Mouse (Mus musculus): ENCODE results near the gene Slc25a5. TPM values are rescaled to one million over a fixed set of nuclear protein-coding genes. Genes with fewer than 3 reads are reported as not detected.

The Slc25a5 gene
- polyA plus RNA-seq, 1 experiment from 2014 or later = 996 TPM

GRCm38 (mm10) chrX:36807360-36808317 lies 12.2 kb downstream of the Slc25a5 start:
- no peaks in the 10 kb centered on the region for H3K27me3 ChIP-seq (replicated peaks)
- H3K36me3 ChIP-seq = no peaks in the 10 kb centered on the region
- peak overlapping the region; percentile 48 for H3K27ac ChIP-seq
- peak overlapping the region; percentile 48 for H3K4me2 ChIP-seq (replicated peaks)
- no peak overlapping the region for H3K9ac ChIP-seq
- no peaks in the 10 kb centered on the region for H3K4me1 ChIP-seq (replicated peaks)
- peak overlapping the region; percentile 31 for H3K4me3 ChIP-seq (replicated peaks)
- 18% methylated on average over 45 of the region's 45 CpGs for WGBS
- H3K9me3 ChIP-seq = no peaks in the 10 kb centered on the region
- peak; percentile 92 for ATAC-seq

- ATAC-seq = peak; percentile 21; the same call in 1 of the 2 replicates
- no peaks in the 10 kb centered on the region for H3K9me3 ChIP-seq
- H3K36me3 ChIP-seq = no peaks in the 10 kb centered on the region
- H3K27ac ChIP-seq = peak overlapping the region; percentile 48; the same call in 1 of the 2 replicates
- WGBS = 60% methylated on average over 6 of the region's 6 CpGs
- H3K27me3 ChIP-seq (replicated peaks) = no peaks in the 10 kb centered on the region
- peak overlapping the region; percentile 31 for H3K4me3 ChIP-seq (replicated peaks)
- H3K9ac ChIP-seq = no peak overlapping the region
- H3K4me1 ChIP-seq (replicated peaks) = no peaks in the 10 kb centered on the region
- H3K4me2 ChIP-seq (replicated peaks) = peak overlapping the region; percentile 48
These were observed 12.8 kb downstream of the Slc25a5 start for GRCm38 (mm10) chrX:36808318-36808683.

- H3K27me3 ChIP-seq (replicated peaks) = no peaks in the 10 kb centered on the region
- H3K36me3 ChIP-seq = no peaks in the 10 kb centered on the region
- no peak overlapping the region for H3K4me3 ChIP-seq (replicated peaks)
- WGBS = 51% methylated on average over 5 of the region's 5 CpGs
- H3K9me3 ChIP-seq = no peaks in the 10 kb centered on the region
- H3K4me1 ChIP-seq (replicated peaks) = no peaks in the 10 kb centered on the region
- ATAC-seq = no peak
- H3K27ac ChIP-seq = no peak overlapping the region
- H3K9ac ChIP-seq = no peak overlapping the region
- no peak overlapping the region for H3K4me2 ChIP-seq (replicated peaks)
These were observed 15.9 kb downstream of the Slc25a5 start for GRCm38 (mm10) chrX:36811377-36811776.

GRCm38 (mm10) chrX:36814161-36814836 lies 18.8 kb downstream of the Slc25a5 start:
- H3K27ac ChIP-seq = no peak overlapping the region
- 0 out of 2 replicates have a peak, but pooled peaks have one; percentile 21 for ATAC-seq

GRCm38 (mm10) chrX:36815022-36815421 lies 19.6 kb downstream of the Slc25a5 start:
- H3K4me3 ChIP-seq (replicated peaks) = no peak overlapping the region
- 80% methylated on average over 4 of the region's 4 CpGs for WGBS
- no peak for ATAC-seq
- H3K4me2 ChIP-seq (replicated peaks) = no peak overlapping the region
- no peaks in the 10 kb centered on the region for H3K36me3 ChIP-seq
- no peak overlapping the region for H3K27ac ChIP-seq
- H3K4me1 ChIP-seq (replicated peaks) = no peaks in the 10 kb centered on the region
- no peaks in the 10 kb centered on the region for H3K27me3 ChIP-seq (replicated peaks)
- H3K9me3 ChIP-seq = no peaks in the 10 kb centered on the region
- H3K9ac ChIP-seq = no peak overlapping the region

More at GRCm38 (mm10) chrX:36814161-36814836, 18.8 kb downstream of the Slc25a5 start:
- Histone ChIP-seq H3K4me1 (replicated peaks) (no peaks in the 10 kb centered on the region), H3K36me3 (no peaks in the 10 kb centered on the region), H3K27me3 (replicated peaks) (no peaks in the 10 kb centered on the region), H3K4me3 (replicated peaks) (no peak overlapping the region), H3K9me3 (no peaks in the 10 kb centered on the region), H3K9ac (no peak overlapping the region), H3K4me2 (replicated peaks) (no peak overlapping the region)
- WGBS = 76% methylated on average over 8 of the region's 8 CpGs

- 64% methylated on average over 4 of the region's 4 CpGs for WGBS
- ATAC-seq = no peak
- no peaks in the 10 kb centered on the region for H3K4me1 ChIP-seq (replicated peaks)
- H3K36me3 ChIP-seq = no peaks in the 10 kb centered on the region
- no peak overlapping the region for H3K4me2 ChIP-seq (replicated peaks)
- no peaks in the 10 kb centered on the region for H3K9me3 ChIP-seq
- no peaks in the 10 kb centered on the region for H3K27me3 ChIP-seq (replicated peaks)
- no peak overlapping the region for H3K27ac ChIP-seq
- no peak overlapping the region for H3K9ac ChIP-seq
- H3K4me3 ChIP-seq (replicated peaks) = no peak overlapping the region
These were observed 20.0 kb downstream of the Slc25a5 start for GRCm38 (mm10) chrX:36815439-36815838.

- no peak overlapping the region for H3K4me3 ChIP-seq (replicated peaks)
- ATAC-seq = peak; percentile 20
- 27% methylated on average over 8 of the region's 8 CpGs for WGBS
These were observed 21.0 kb downstream of the Slc25a5 start for GRCm38 (mm10) chrX:36816368-36816899.

GRCm38 (mm10) chrX:36816953-36817441 lies 21.5 kb downstream of the Slc25a5 start:
- no peaks in the 10 kb centered on the region for H3K27me3 ChIP-seq (replicated peaks)
- H3K9ac ChIP-seq = no peak overlapping the region
- H3K4me1 ChIP-seq (replicated peaks) = no peaks in the 10 kb centered on the region
- H3K4me3 ChIP-seq (replicated peaks) = 0 out of 2 replicates have a peak overlapping the region, but pooled peaks have one; percentile 6
- WGBS = 15% methylated on average over 9 of the region's 10 CpGs
- no peaks in the 10 kb centered on the region for H3K36me3 ChIP-seq
- peak overlapping the region; percentile 50 for H3K4me2 ChIP-seq (replicated peaks)
- H3K9me3 ChIP-seq = no peaks in the 10 kb centered on the region
- peak overlapping the region; percentile 83 for H3K27ac ChIP-seq
- peak; percentile 76 for ATAC-seq

More at GRCm38 (mm10) chrX:36816368-36816899, 21.0 kb downstream of the Slc25a5 start:
- Histone ChIP-seq H3K4me1 (replicated peaks) (no peaks in the 10 kb centered on the region), H3K9me3 (no peaks in the 10 kb centered on the region), H3K4me2 (replicated peaks) (peak overlapping the region; percentile 50), H3K36me3 (no peaks in the 10 kb centered on the region), H3K9ac (no peak overlapping the region), H3K27ac (no peak overlapping the region), H3K27me3 (replicated peaks) (no peaks in the 10 kb centered on the region)

- Histone ChIP-seq H3K4me3 (replicated peaks) (no peak overlapping the region), H3K27me3 (replicated peaks) (no peaks in the 10 kb centered on the region), H3K4me1 (replicated peaks) (no peaks in the 10 kb centered on the region), H3K4me2 (replicated peaks) (no peak overlapping the region), H3K9me3 (no peaks in the 10 kb centered on the region), H3K27ac (no peak overlapping the region), H3K9ac (no peak overlapping the region), H3K36me3 (no peaks in the 10 kb centered on the region)
- WGBS = 51% methylated on average over 4 of the region's 4 CpGs
- peak; percentile 32; the same call in 1 of the 2 replicates for ATAC-seq
These were observed 24.1 kb downstream of the Slc25a5 start for GRCm38 (mm10) chrX:36819575-36819974.

GRCm38 (mm10) chrX:36820201-36820600 lies 24.8 kb downstream of the Slc25a5 start:
- peak; percentile 48 for ATAC-seq
- H3K9me3 ChIP-seq = no peaks in the 10 kb centered on the region
- no peak overlapping the region for H3K4me3 ChIP-seq (replicated peaks)
- H3K36me3 ChIP-seq = no peaks in the 10 kb centered on the region
- H3K27me3 ChIP-seq (replicated peaks) = no peaks in the 10 kb centered on the region
- no peaks in the 10 kb centered on the region for H3K4me1 ChIP-seq (replicated peaks)
- 28% methylated on average over 4 of the region's 4 CpGs for WGBS
- no peak overlapping the region for H3K4me2 ChIP-seq (replicated peaks)
- no peak overlapping the region for H3K9ac ChIP-seq
- no peak overlapping the region for H3K27ac ChIP-seq

GRCm38 (mm10) chrX:36823932-36824711 lies 28.7 kb downstream of the Slc25a5 start:
- peak; percentile 39 for ATAC-seq
- Histone ChIP-seq H3K4me2 (replicated peaks) (no peak overlapping the region), H3K27ac (no peak overlapping the region), H3K27me3 (replicated peaks) (no peaks in the 10 kb centered on the region), H3K9me3 (no peaks in the 10 kb centered on the region), H3K4me1 (replicated peaks) (no peaks in the 10 kb centered on the region), H3K4me3 (replicated peaks) (no peak overlapping the region), H3K9ac (no peak overlapping the region), H3K36me3 (no peaks in the 10 kb centered on the region)
- WGBS = 78% methylated on average over 10 of the region's 10 CpGs
